Mouse (Mus musculus) forebrain, embryonic 11.5 days (tissue): ENCODE measurements at regions not wholly inside any gene's neighbourhood (a gene's known extent, or its start where the extent isn't known, plus 50 kb on each side); places are given as distances from the start of the nearest gene placed in this dataset.

ENCODE experiments used
- ATAC-seq: fragments of 200-750 bp; cut with Nextera tagmentation; replicated peaks from 2 replicates; pipeline ENCODE4 v1.8.0; 2017; ENCODE audit warnings: moderate TSS enrichment; ENCODE audit not compliant: low FRiP score
- DNase-seq: peaks from one replicate; pipeline ENCODE4 v3.0.0-alpha.2; 2017; ENCODE audit warnings: low spot score
- H3K27ac ChIP-seq: fragments of 300-500 bp; sonication (generic); 2 replicates; pipeline ENCODE4 v1.5.1; 2014; ENCODE audit warnings: low read depth, low read length
- H3K27me3 ChIP-seq: fragments of 300-500 bp; sonication (generic); 2 replicates; pipeline ENCODE4 v1.6.1; 2014; ENCODE audit warnings: mild to moderate bottlenecking, low read length, mixed read lengths; ENCODE audit not compliant: control insufficient read depth, insufficient read depth
- H3K36me3 ChIP-seq: fragments of 300-500 bp; sonication (generic); 2 replicates; pipeline ENCODE4 v1.6.1; 2014; ENCODE audit warnings: mild to moderate bottlenecking, low read length, moderate library complexity, mixed read lengths; ENCODE audit not compliant: control insufficient read depth, insufficient read depth
- H3K4me1 ChIP-seq: fragments of 300-500 bp; sonication (generic); replicated peaks from 2 replicates; pipeline ENCODE4 v1.6.1; 2014; ENCODE audit warnings: low read length, mixed read lengths; ENCODE audit not compliant: control insufficient read depth, insufficient read depth
- H3K4me2 ChIP-seq: fragments of 300-500 bp; sonication (generic); 2 replicates; pipeline ENCODE4 v1.6.1; 2014; ENCODE audit warnings: low read depth, mild to moderate bottlenecking, low read length, moderate library complexity, mixed read lengths; ENCODE audit not compliant: severe bottlenecking
- H3K4me3 ChIP-seq: fragments of 300-500 bp; sonication (generic); 2 replicates; pipeline ENCODE4 v1.5.1; 2014; ENCODE audit warnings: low read depth, low read length
- H3K9ac ChIP-seq: fragments of 300-500 bp; sonication (generic); 2 replicates; pipeline ENCODE4 v1.6.1; 2014; ENCODE audit warnings: low read length
- H3K9me3 ChIP-seq: fragments of 300-500 bp; sonication (generic); 2 replicates; pipeline ENCODE4 v1.6.1; 2016; ENCODE audit warnings: low read length, mixed read lengths; ENCODE audit not compliant: control insufficient read depth
- WGBS: fragments of 180-500 bp; shearing (Covaris S2); extraction: QIAGEN DNeasy Blood & Tissue Kit; methylation state at CpG from one replicate; pipeline ENCODE4 v1.1.7; 2014; 5-methylcytosine and 5-hydroxymethylcytosine counted together

DNA sequence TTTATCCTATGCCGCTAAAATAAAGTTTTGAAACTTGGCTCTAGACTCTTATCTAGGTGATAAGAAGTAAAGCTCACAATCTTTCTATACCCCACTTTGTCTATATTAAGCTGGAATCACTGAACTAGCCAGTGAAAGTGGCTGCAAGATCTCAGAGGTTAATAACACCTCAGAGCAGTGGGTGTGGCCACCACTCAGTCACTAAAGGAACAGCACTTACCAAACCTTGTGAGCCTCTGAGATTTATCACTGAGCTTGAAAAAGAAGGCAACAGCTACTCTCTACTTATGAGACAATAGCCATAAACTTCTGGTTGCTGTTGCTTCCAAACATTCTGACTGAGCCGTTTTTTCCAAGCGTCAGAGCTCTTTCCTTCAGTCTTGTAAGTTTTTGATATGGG lies 484.6 kb upstream of the Cdh11 start:
- Histone ChIP-seq H3K9ac (no peak overlapping the region), H3K27me3 (no peaks in the 10 kb centered on the region), H3K9me3 (no peaks in the 10 kb centered on the region), H3K4me1 (0 out of 2 replicates have a peak, but pooled peaks cover 8% of the 10 kb centered on the region), H3K4me3 (no peak overlapping the region), H3K27ac (no peak overlapping the region), H3K36me3 (no peaks in the 10 kb centered on the region), H3K4me2 (no peak overlapping the region)
- ATAC-seq (no peak), DNase-seq (no peak)
- WGBS = 84% methylated on average over 3 of the region's 3 CpGs

DNA sequence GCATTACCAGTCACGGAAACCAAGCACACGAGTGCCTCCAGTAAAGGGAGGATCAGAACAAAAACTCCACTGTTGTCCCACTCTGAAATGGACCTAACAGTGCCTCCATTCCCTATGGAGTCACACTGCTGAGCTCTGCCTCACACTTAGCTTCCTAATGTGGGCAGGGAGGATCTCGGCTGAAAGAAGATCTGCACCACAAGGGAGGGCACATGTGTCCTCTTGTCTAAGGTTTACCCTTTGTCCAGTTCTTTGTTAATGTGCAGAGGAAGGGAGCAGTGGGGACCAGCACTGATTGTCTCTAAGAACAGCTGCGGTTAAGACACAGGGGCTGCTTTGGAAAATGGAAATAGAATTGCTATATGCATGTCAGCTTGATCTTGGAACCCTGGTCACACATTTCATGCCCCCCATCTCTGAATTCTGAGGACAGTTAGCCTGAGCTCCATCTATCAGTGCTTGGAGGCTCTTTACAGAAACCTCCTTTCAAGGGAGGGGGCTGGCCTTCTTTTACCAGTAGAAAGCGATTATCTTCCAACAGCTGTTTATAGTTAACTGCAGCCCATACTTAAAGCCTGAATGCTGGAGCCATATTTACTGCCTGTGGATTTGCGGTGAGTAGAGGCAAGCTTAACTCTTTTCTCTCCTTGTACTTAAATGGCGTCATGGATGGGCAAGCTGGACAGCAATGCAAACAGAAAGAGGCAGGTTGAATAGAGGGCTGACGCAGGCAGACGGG lies 485.5 kb upstream of the Cdh11 start:
- 0 out of 2 replicates have a peak, but pooled peaks cover 8% of the 10 kb centered on the region for H3K4me1 ChIP-seq
- H3K9me3 ChIP-seq = no peaks in the 10 kb centered on the region
- H3K4me2 ChIP-seq = no peak overlapping the region
- no peak overlapping the region for H3K9ac ChIP-seq
- no peak overlapping the region for H3K4me3 ChIP-seq
- H3K27ac ChIP-seq = no peak overlapping the region
- 29% methylated on average over 9 of the region's 9 CpGs for WGBS
- H3K27me3 ChIP-seq = no peaks in the 10 kb centered on the region
- peak; percentile 21; the same call in 1 of the 2 replicates for ATAC-seq
- no peaks in the 10 kb centered on the region for H3K36me3 ChIP-seq
- DNase-seq = no peak

DNA sequence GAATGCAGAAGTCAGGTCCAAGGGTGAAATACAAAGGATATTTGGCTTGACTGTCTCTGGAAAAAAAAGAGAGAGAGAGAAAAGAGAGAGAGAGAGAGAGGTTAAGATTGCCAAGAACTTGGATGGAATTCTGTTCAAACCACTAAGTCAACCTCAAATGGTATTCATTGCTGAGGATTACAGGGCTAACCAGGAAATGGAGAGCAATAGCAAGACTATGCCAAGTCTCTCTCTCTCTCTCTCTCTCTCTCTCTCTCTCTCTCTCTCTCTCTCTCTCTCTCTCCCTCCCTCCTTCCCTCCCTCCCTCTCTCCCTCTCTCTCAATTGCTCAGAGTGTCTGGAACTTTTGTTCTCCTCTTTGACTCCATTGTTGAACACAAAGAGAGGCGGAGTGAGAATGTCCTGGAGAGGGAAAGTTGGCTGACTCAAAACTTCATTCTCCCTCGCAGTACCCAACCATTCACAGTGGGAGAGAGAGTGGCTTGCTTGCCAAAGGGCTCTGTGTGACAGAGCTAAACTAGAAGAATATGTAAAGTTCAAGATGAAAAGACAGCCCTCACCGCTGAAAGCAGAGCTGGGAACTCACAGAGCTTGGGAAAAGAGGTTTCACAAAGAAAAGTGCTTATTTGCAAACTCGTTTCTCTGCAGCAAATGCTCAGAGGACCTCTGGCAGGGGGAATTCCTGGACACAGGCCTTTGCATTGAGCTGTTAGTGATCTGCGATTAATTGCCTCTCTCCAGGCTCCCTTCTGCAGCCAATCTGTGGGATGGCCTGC lies 487.1 kb upstream of the Cdh11 start:
- no peak overlapping the region for H3K4me2 ChIP-seq
- H3K4me1 ChIP-seq = 0 out of 2 replicates have a peak, but pooled peaks cover 8% of the 10 kb centered on the region
- no peaks in the 10 kb centered on the region for H3K9me3 ChIP-seq
- H3K9ac ChIP-seq = no peak overlapping the region
- no peak overlapping the region for H3K4me3 ChIP-seq
- ATAC-seq (peak; percentile 80), DNase-seq (peak; percentile 53)
- peak overlapping the region; percentile 51; the same call in 1 of the 2 replicates for H3K27ac ChIP-seq
- 4% methylated on average over 5 of the region's 5 CpGs for WGBS
- H3K36me3 ChIP-seq = no peaks in the 10 kb centered on the region
- no peaks in the 10 kb centered on the region for H3K27me3 ChIP-seq

DNA sequence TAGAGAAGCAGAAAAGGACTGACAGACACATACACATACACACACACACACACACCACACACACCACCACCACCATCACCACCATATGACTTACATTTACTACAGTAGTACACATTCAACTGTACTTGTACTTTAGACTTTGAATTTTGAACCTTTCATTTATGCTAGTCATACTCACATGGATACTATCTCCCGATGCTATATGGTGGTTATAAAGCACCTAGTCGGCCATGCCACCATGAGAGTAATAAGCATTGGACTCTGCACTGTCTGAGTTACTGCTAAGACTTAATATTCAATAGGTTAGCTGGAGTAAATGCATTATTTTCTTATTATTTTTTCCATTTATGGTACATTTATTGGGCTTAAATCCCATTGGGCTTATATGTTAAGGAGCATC lies 488.0 kb upstream of the Cdh11 start:
- Histone ChIP-seq H3K9ac (no peak overlapping the region), H3K4me3 (no peak overlapping the region), H3K4me2 (no peak overlapping the region), H3K4me1 (0 out of 2 replicates have a peak, but pooled peaks cover 8% of the 10 kb centered on the region), H3K27me3 (no peaks in the 10 kb centered on the region), H3K36me3 (no peaks in the 10 kb centered on the region), H3K27ac (no peak overlapping the region), H3K9me3 (no peaks in the 10 kb centered on the region)
- DNase-seq = no peak
- no peak for ATAC-seq
- 94% methylated on average over 2 of the region's 2 CpGs for WGBS

DNA sequence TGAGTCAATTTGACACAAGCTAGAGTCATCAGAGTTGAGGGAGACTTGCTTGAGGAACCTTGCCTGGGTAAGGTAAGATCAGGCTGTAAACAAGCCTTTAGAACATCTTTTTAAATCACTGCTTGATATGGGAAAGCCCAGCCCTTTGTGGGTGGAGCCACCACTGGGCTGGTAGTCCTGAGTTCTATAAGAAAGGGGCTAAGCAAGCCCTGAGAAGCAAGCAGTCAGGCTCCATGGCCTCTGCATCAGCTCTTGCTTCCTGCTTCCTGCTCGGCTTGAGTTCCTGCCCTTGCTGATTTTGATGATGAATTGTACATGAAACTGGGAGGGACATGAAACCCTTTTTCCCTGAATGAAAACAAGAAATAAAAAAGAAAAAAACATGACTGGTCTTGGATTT lies 496.4 kb upstream of the Cdh11 start:
- no peak overlapping the region for H3K9ac ChIP-seq
- 32% methylated on average over 1 of the region's 1 CpGs for WGBS
- H3K4me3 ChIP-seq = no peak overlapping the region
- no peak for ATAC-seq
- no peaks in the 10 kb centered on the region for H3K4me1 ChIP-seq
- DNase-seq = no peak
- no peaks in the 10 kb centered on the region for H3K36me3 ChIP-seq
- no peaks in the 10 kb centered on the region for H3K27me3 ChIP-seq
- no peak overlapping the region for H3K4me2 ChIP-seq
- H3K9me3 ChIP-seq = no peaks in the 10 kb centered on the region
- H3K27ac ChIP-seq = no peak overlapping the region

DNA sequence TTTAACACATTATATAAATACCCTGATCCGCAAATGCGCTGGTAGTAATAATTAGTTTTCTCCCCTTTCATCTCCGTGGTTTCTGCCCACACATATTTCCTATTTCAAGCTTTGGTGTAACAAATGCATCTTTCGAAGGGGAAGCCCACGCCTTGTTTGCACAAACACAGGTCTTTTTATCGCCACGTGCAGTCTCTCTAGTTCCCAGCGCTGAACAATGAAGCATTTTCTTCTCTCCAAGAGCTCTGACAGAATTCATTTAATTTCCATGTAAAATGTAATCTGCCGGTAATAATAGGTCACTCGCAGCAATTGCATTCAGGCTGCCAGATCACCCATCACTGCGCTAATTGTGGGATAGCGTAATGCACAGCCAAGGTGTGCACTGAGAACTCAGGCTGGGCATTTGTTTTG lies 503.1 kb upstream of the Cdh11 start:
- Histone ChIP-seq H3K4me3 (no peak overlapping the region), H3K4me1 (no peaks in the 10 kb centered on the region; the same call in 1 of the 2 replicates), H3K9me3 (no peaks in the 10 kb centered on the region), H3K4me2 (0 out of 2 replicates have a peak overlapping the region, but pooled peaks have one; percentile 8), H3K27ac (no peak overlapping the region), H3K9ac (no peak overlapping the region), H3K36me3 (no peaks in the 10 kb centered on the region), H3K27me3 (no peaks in the 10 kb centered on the region; the same call in 1 of the 2 replicates)
- WGBS = 55% methylated on average over 12 of the region's 12 CpGs
- ATAC-seq (no peak), DNase-seq (no peak)

DNA sequence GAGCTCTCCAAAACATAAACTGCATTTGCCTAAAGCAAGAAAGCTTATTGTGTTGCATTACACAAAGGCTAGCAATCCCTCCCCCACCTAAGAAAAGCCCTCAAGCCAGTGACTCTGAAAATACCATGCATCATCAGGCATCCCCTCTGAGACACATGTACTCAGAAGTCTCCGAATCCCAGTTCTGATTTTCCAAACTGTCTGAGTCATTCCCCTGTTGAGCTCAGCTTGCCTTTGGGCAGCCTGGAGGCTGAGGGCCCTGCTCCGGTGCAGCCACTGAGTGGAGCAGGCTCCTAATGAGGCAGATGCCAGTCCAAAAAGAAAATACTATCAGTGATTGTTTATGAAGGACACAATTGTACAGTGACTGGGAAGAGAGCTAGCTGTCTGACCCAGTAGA lies 507.5 kb upstream of the Cdh11 start:
- ATAC-seq (no peak), DNase-seq (no peak)
- Histone ChIP-seq H3K9ac (no peak overlapping the region), H3K27me3 (no peaks in the 10 kb centered on the region; the same call in 1 of the 2 replicates), H3K4me2 (no peak overlapping the region), H3K4me3 (no peak overlapping the region), H3K9me3 (no peaks in the 10 kb centered on the region), H3K36me3 (no peaks in the 10 kb centered on the region), H3K4me1 (no peaks in the 10 kb centered on the region; the same call in 1 of the 2 replicates), H3K27ac (no peak overlapping the region)
- WGBS = 77% methylated on average over 2 of the region's 2 CpGs

DNA sequence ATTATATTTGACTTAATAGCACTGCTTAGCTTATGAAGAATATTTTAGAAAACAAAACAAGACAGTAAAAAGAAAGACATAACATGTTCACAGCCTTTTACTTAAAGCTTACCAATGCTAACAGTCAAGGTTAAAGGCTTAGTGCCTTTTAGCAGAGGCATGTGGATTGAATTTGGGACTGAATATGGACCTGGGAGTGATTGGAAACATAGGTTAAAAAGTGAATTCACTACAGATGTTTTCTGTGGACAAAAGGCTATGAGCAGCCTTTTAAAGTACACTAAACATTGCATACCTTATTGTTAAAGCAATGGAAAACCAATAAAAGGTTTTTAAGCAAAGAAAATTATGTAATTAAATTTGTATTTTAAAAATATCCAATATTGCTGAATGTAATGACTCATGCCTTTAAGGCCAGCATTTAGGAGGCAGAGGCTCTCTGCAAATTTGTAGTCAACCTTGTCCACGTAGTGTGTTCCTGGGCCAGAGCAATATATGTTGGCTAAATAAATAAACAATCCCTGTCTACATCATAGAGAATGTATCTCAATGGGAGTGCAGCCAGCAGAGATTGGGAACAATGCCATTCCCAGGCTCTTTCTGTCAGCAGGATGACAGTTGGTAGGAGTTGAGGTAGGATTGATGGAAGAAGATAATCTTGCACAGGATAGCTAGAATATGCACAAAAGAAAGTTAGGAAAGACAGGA lies 521.2 kb upstream of the Cdh11 start:
- no peaks in the 10 kb centered on the region for H3K4me1 ChIP-seq
- ATAC-seq = no peak
- H3K36me3 ChIP-seq = no peaks in the 10 kb centered on the region
- H3K9me3 ChIP-seq = no peaks in the 10 kb centered on the region
- H3K4me3 ChIP-seq = no peak overlapping the region
- H3K27ac ChIP-seq = no peak overlapping the region
- H3K27me3 ChIP-seq = peaks cover 21% of the 10 kb centered on the region
- DNase-seq = no peak
- 84% methylated on average over 1 of the region's 1 CpGs for WGBS
- H3K4me2 ChIP-seq = no peak overlapping the region
- H3K9ac ChIP-seq = no peak overlapping the region
